ENCODE assay signal across 15 mouse cellular contexts in the genomic region with DNA sequence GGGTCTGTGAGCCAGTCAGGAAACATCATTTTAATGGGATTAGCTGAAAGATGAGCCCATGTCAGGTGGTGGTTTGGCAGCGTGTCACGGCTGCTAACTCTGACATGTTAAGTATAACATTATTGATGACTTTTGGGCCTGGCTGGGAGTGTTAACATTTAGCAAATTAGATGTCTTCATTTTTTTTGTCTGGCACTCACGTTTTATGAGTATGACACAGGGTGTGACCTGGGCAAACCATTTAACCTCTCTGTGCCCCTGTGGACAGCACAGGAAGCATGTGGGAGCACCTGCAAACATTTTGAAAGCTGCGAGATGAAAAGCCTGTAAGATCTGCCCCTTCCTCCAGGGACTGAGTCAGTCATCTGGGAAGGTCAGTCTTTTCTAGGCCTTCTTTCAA. TPM values are rescaled to one million over a fixed set of nuclear protein-coding genes. Genes with fewer than 3 reads are reported as not detected.
DNase-seq lines count a peak whose midpoint lies in the region; ATAC-seq lines count a peak whose summit lies in the region.
"Had no signal": no experiment of that assay in that cellular context is flagged by ENCODE, and none has a peak within 500 bp of the region (broad histone marks: within the 10 kb centered on the region; RNA-seq: fewer than 3 reads in every experiment).

No protein-coding gene starts in this region.

- H3K9me3 ChIP-seq in heart, embryonic 12.5 days (replicated peaks) = no peaks in the 10 kb centered on the region
- H3K9me3 ChIP-seq: hindbrain, embryonic 12.5 days; megakaryocyte, embryonic 14.5 days had no signal

- no peak overlapping the region for H3K4me3 ChIP-seq in heart, embryonic 12.5 days
- H3K4me3 ChIP-seq: hindbrain, embryonic 12.5 days; megakaryocyte, embryonic 14.5 days had no signal

- WGBS in heart, embryonic 12.5 days = 56% methylated on average over 4 of the region's 4 CpGs

- no peak for ATAC-seq in heart, embryonic 12.5 days (ENCODE audit: insufficient number of reproducible peaks, low FRiP score)
- ATAC-seq in erythroblast, adult 5-6 weeks (replicated peaks; ENCODE audit: low FRiP score, poor library complexity, severe bottlenecking) = no peak
- ATAC-seq: lung, postnatal 0 days; Patski had no signal

- H3K27ac ChIP-seq in heart, embryonic 12.5 days (ENCODE audit: poor library complexity, severe bottlenecking) = no peak overlapping the region
- H3K27ac ChIP-seq: hindbrain, embryonic 12.5 days had no signal

- peaks cover 23% of the 10 kb centered on the region for H3K4me1 ChIP-seq in heart, embryonic 12.5 days (replicated peaks)

- H3K27me3 ChIP-seq in heart, embryonic 12.5 days (replicated peaks) = no peaks in the 10 kb centered on the region
- H3K27me3 ChIP-seq: Patski had no signal

- DNase-seq in heart, adult 11 months = peak; percentile 76
- peak; percentile 16 for DNase-seq in 416B (ENCODE audit: low read depth)
- DNase-seq in embryo, embryonic 10 days (ENCODE audit: low spot score) = peak; percentile 14
- DNase-seq in fat pad, adult 2 months (ENCODE audit: extremely low read depth, low read depth, low spot score) = peak; percentile 47
- no peak for DNase-seq in layer of hippocampus, adult 11-12 months (ENCODE audit: low spot score)
- no peak for DNase-seq in layer of hippocampus, adult 8-10 months (ENCODE audit: low spot score in 2 of 2)
- DNase-seq: cerebellum, postnatal 25 days; gastrocnemius, postnatal 10 days; thymus, postnatal 25 days had no signal

- no peak overlapping the region for H3K4me2 ChIP-seq in heart, embryonic 12.5 days
- H3K4me2 ChIP-seq: hindbrain, embryonic 12.5 days had no signal

- H3K9ac ChIP-seq in heart, embryonic 12.5 days = no peak overlapping the region
- H3K9ac ChIP-seq: hindbrain, embryonic 12.5 days had no signal

- H3K36me3 ChIP-seq in heart, embryonic 12.5 days = no peaks in the 10 kb centered on the region
- H3K36me3 ChIP-seq: hindbrain, embryonic 12.5 days had no signal

RNA-seq across cellular contexts. Expression of gene Pcnx, which starts 2.6 kb away (rescaled TPM):
- polyA plus RNA-seq in heart, embryonic 12.5 days (2016; fragmentation: Nextera tagmentation; extraction: Ambion mirVana) = 17.8 and 19.1 TPM in 2 replicates
- total RNA-seq in erythroblast, adult 5-6 weeks (2015; ENCODE audit: low replicate concordance) = 2.5 and 8.6 TPM in 2 replicates
- 3.8 and 4.2 TPM in 2 replicates for total RNA-seq in erythroblast, adult 5-6 weeks (2017; ENCODE audit: low replicate concordance)
- 100 to 1,000 TPM in 3 of 4 experiments, 10 to 100 TPM in 1; 97.3 to 114 (median 106) TPM for total RNA-seq in layer of hippocampus, adult 8-10 months (2022)

Comparison
In these comparisons a context has a peak if more than half of its experiments do, and no peak if none do; other contexts are left out.
1. DNase-seq: peak in heart, adult 11 months (single experiment), 416B (single experiment), embryo, embryonic 10 days (single experiment) and fat pad, adult 2 months (single experiment); none in layer of hippocampus, adult 11-12 months (single experiment) and layer of hippocampus, adult 8-10 months (0 of 2).
2. RNA of gene Pcnx, which starts 2.6 kb away (total RNA-seq): 97.3 to 114 TPM in layer of hippocampus, adult 8-10 months; 2.5 to 8.6 TPM in erythroblast, adult 5-6 weeks; every median in the first group is over 10 times any median in the second.